Mouse (Mus musculus) erythroblast, embryonic 14.5 days (primary cell): Measurements from ENCODE around the gene Mslnl. TPM values are rescaled to one million over a fixed set of nuclear protein-coding genes. Genes with fewer than 3 reads are reported as not detected.

Source experiments
- H3K27me3 ChIP-seq: 2 replicates; pipeline ENCODE4 v1.6.1; 2012; ENCODE audit warnings: inconsistent platforms; ENCODE audit not compliant: control insufficient read depth
- H3K36me3 ChIP-seq: 2 replicates; pipeline ENCODE4 v1.6.1; 2012; ENCODE audit warnings: mild to moderate bottlenecking, inconsistent platforms; ENCODE audit not compliant: control insufficient read depth
- H3K4me1 ChIP-seq: 2 replicates; pipeline ENCODE4 v1.6.1; 2012; ENCODE audit warnings: inconsistent platforms; ENCODE audit not compliant: control insufficient read depth
- H3K4me3 ChIP-seq: replicated peaks from 2 replicates; pipeline ENCODE3; 2012; ENCODE audit warnings: moderate library complexity, mild to moderate bottlenecking, inconsistent platforms
- H3K9me3 ChIP-seq: 2 replicates; pipeline ENCODE4 v1.6.1; 2012; ENCODE audit warnings: low read length, inconsistent platforms, mixed read lengths; ENCODE audit not compliant: control insufficient read depth
- GATA1 ChIP-seq: IDR thresholded peaks from 2 replicates; pipeline ENCODE4 v1.6.1; 2012; ENCODE audit warnings: low read length, inconsistent platforms, mixed read lengths
- TAL1 ChIP-seq: IDR thresholded peaks from 3 replicates; pipeline ENCODE4 v1.6.1; 2012; ENCODE audit warnings: low read length, inconsistent platforms, mixed read lengths
- polyA plus RNA-seq: library from polyadenylated mRNA; stranded (reverse); fragments of >175 nt; gene quantifications from 2 replicates; pipeline ENCODE4 v1.2.3, GENCODE M21; 2012

The Mslnl gene
- polyA plus RNA-seq, 1 experiment: not detected

- Histone ChIP-seq H3K9me3 (no peaks in the 10 kb centered on the region), H3K27me3 (peaks cover 3% of the 10 kb centered on the region; the same call in 1 of the 2 replicates), H3K4me3 (no peak overlapping the region), H3K36me3 (peaks cover 46% of the 10 kb centered on the region), H3K4me1 (peaks cover 21% of the 10 kb centered on the region)
- TF ChIP-seq TAL1: no peak
- TF ChIP-seq GATA1: no peak
Observed at GRCm38 (mm10) chr17:25775318-25776062, 39.6 kb downstream of the Mslnl start.

- TF ChIP-seq TAL1 (no peak), GATA1 (no peak)
- no peaks in the 10 kb centered on the region for H3K9me3 ChIP-seq
- no peaks in the 10 kb centered on the region; the same call in 1 of the 2 replicates for H3K27me3 ChIP-seq
- no peak overlapping the region for H3K4me3 ChIP-seq
- peaks cover 21% of the 10 kb centered on the region for H3K4me1 ChIP-seq
- peaks cover 71% of the 10 kb centered on the region for H3K36me3 ChIP-seq
Observed at GRCm38 (mm10) chr17:25777948-25778347, 42.1 kb downstream of the Mslnl start.

- peaks cover 72% of the 10 kb centered on the region for H3K36me3 ChIP-seq
- no peaks in the 10 kb centered on the region for H3K27me3 ChIP-seq
- H3K4me1 ChIP-seq: peaks cover 21% of the 10 kb centered on the region
- H3K9me3 ChIP-seq: no peaks in the 10 kb centered on the region
- H3K4me3 ChIP-seq: no peak overlapping the region
- TF ChIP-seq GATA1: no peak
- no peak for TF ChIP-seq TAL1
Observed at GRCm38 (mm10) chr17:25781339-25781738, 45.5 kb downstream of the Mslnl start.

- Histone ChIP-seq H3K4me3 (no peak overlapping the region), H3K4me1 (peaks cover 25% of the 10 kb centered on the region), H3K27me3 (no peaks in the 10 kb centered on the region), H3K36me3 (peaks cover 73% of the 10 kb centered on the region), H3K9me3 (no peaks in the 10 kb centered on the region)
- TF ChIP-seq GATA1 (no peak), TAL1 (no peak)
Observed at GRCm38 (mm10) chr17:25783086-25783485, 47.2 kb downstream of the Mslnl start.

GRCm38 (mm10) chr17:25783861-25784574, 48.2 kb downstream of the Mslnl start:
- Histone ChIP-seq H3K4me3 (no peak overlapping the region), H3K27me3 (no peaks in the 10 kb centered on the region), H3K4me1 (peaks cover 25% of the 10 kb centered on the region), H3K36me3 (peaks cover 72% of the 10 kb centered on the region), H3K9me3 (no peaks in the 10 kb centered on the region)
- TF ChIP-seq GATA1 (no peak), TAL1 (no peak)

GRCm38 (mm10) chr17:25785281-25785745, 49.5 kb downstream of the Mslnl start, which contains the start of gene Haghl:
Gene Haghl, minus strand, starts transcription at chr17:25785673.
- TF ChIP-seq TAL1 (no peak), GATA1 (no peak)
- Histone ChIP-seq H3K4me3 (peak within 1 kb of the TSS; percentile 82), H3K9me3 (no peaks in the 10 kb centered on the region), H3K27me3 (no peaks in the 10 kb centered on the region), H3K36me3 (peaks cover 69% of the 10 kb centered on the region), H3K4me1 (peaks cover 25% of the 10 kb centered on the region)

GRCm38 (mm10) chr17:25786280-25786679, 50.4 kb downstream of the Mslnl start, which contains the start of gene Ccdc78:
Gene Ccdc78, plus strand, starts transcription at chr17:25786580.
- peak within 1 kb of the TSS; percentile 82 for H3K4me3 ChIP-seq

GRCm38 (mm10) chr17:25786781-25787504, 51.1 kb downstream of the Mslnl start:
- no peaks in the 10 kb centered on the region for H3K9me3 ChIP-seq
- no peak overlapping the region for H3K4me3 ChIP-seq
- H3K36me3 ChIP-seq: peaks cover 59% of the 10 kb centered on the region
- no peaks in the 10 kb centered on the region for H3K27me3 ChIP-seq
- H3K4me1 ChIP-seq: peaks cover 40% of the 10 kb centered on the region
- TF ChIP-seq TAL1: no peak
- no peak for TF ChIP-seq GATA1

More at GRCm38 (mm10) chr17:25786280-25786679, 50.4 kb downstream of the Mslnl start, which contains the start of gene Ccdc78:
- Histone ChIP-seq H3K4me1 (peaks cover 34% of the 10 kb centered on the region), H3K9me3 (no peaks in the 10 kb centered on the region), H3K27me3 (no peaks in the 10 kb centered on the region), H3K36me3 (peaks cover 65% of the 10 kb centered on the region)
- TF ChIP-seq GATA1: no peak
- TF ChIP-seq TAL1: no peak

GRCm38 (mm10) chr17:25791320-25791842, 55.5 kb downstream of the Mslnl start:
- TF ChIP-seq TAL1 (no peak), GATA1 (no peak)
- Histone ChIP-seq H3K36me3 (peaks cover 45% of the 10 kb centered on the region), H3K9me3 (no peaks in the 10 kb centered on the region), H3K4me3 (peak overlapping the region; percentile 87), H3K4me1 (peaks cover 61% of the 10 kb centered on the region), H3K27me3 (no peaks in the 10 kb centered on the region)
